Mouse (Mus musculus) CH12.LX (cell line): ENCODE results near the gene Thoc2. TPM values are rescaled to one million over a fixed set of nuclear protein-coding genes. Genes with fewer than 3 reads are reported as not detected.

ENCODE experiments used
- DNase-seq: peaks from one replicate; pipeline ENCODE4 v3.0.0-alpha.2; 2013; ENCODE audit errors: extremely low read depth
- H3K27ac ChIP-seq: 2 replicates; pipeline ENCODE4 v1.5.1; 2012; ENCODE audit warnings: low read depth, mild to moderate bottlenecking, control low read depth, moderate library complexity; ENCODE audit not compliant: insufficient read depth
- H3K27me3 ChIP-seq: replicated peaks from 2 replicates; pipeline ENCODE3; 2012; ENCODE audit warnings: inconsistent platforms
- H3K36me3 ChIP-seq, 2 experiments: replicated peaks in 1 of 2; 2 replicates each; pipeline versions ENCODE3 to v1.6.1; 2012; ENCODE audit warnings: inconsistent platforms in 1 of 2, low read length in 1 of 2, mild to moderate bottlenecking in 1 of 2, mixed read lengths in 1 of 2, moderate library complexity in 1 of 2; ENCODE audit not compliant: control insufficient read depth in 1 of 2, insufficient read depth in 1 of 2
- H3K4me1 ChIP-seq, 2 experiments: 2 replicates each; pipeline ENCODE4 v1.6.1; 2012; ENCODE audit warnings: inconsistent platforms in 1 of 2, moderate library complexity in 1 of 2; ENCODE audit not compliant: insufficient read depth in 2 of 2, control insufficient read depth in 1 of 2
- H3K4me2 ChIP-seq: 2 replicates; pipeline ENCODE4 v1.6.1; 2012; ENCODE audit warnings: low read depth, mild to moderate bottlenecking, control low read depth; ENCODE audit not compliant: poor library complexity, insufficient read depth, severe bottlenecking
- H3K4me3 ChIP-seq, 3 experiments: fragments of 150-350 bp in 1 of 3; sonication (generic) in 1 of 3; replicated peaks in 1 of 3; 2 replicates each; pipeline versions ENCODE3 to v1.5.1; 2011 to 2012; ENCODE audit warnings: low read depth in 2 of 3, low read length in 2 of 3, mild to moderate bottlenecking in 2 of 3, moderate library complexity in 2 of 3, control low read depth in 1 of 3, improper control_type of control experiment in 1 of 3, inconsistent platforms in 1 of 3, mixed read lengths in 1 of 3; ENCODE audit not compliant: poor library complexity in 1 of 3
- H3K79me2 ChIP-seq: replicated peaks from 2 replicates; pipeline ENCODE4 v1.6.1; 2012; ENCODE audit warnings: mild to moderate bottlenecking, moderate library complexity; ENCODE audit not compliant: control insufficient read depth, poor library complexity, insufficient read depth, severe bottlenecking; ENCODE audit errors: extremely low read depth
- H3K9ac ChIP-seq: 2 replicates; pipeline ENCODE4 v1.6.1; 2012; ENCODE audit warnings: low read depth, mild to moderate bottlenecking, control low read depth, moderate library complexity; ENCODE audit not compliant: insufficient read depth
- H3K9me3 ChIP-seq: replicated peaks from 2 replicates; pipeline ENCODE3; 2012; ENCODE audit warnings: low read length, inconsistent platforms, mixed read lengths
- BHLHE40 ChIP-seq: IDR thresholded peaks from 2 replicates; pipeline ENCODE4 v1.6.1; 2011; ENCODE audit warnings: mild to moderate bottlenecking, low read depth, low read length, improper control_type of control experiment
- CHD1 ChIP-seq: IDR thresholded peaks from 2 replicates; pipeline ENCODE4 v1.6.1; 2012; ENCODE audit warnings: low read depth, low read length, improper control_type of control experiment, inconsistent platforms
- CTCF ChIP-seq, 2 experiments: IDR thresholded peaks in 1 of 2; conservative IDR thresholded peaks in 1 of 2; 2 replicates each; pipeline ENCODE4 v1.5.1; 2011 to 2012; ENCODE audit warnings: low read depth in 2 of 2, low read length in 2 of 2, improper control_type of control experiment in 1 of 2, inconsistent platforms in 1 of 2, mild to moderate bottlenecking in 1 of 2, moderate library complexity in 1 of 2
- E2F4 ChIP-seq: IDR thresholded peaks from 2 replicates; pipeline ENCODE4 v1.6.1; 2011; ENCODE audit warnings: low read depth, low read length, improper control_type of control experiment; ENCODE audit not compliant: insufficient replicate concordance
- ELF1 ChIP-seq: IDR thresholded peaks from 2 replicates; pipeline ENCODE4 v1.6.1; 2014; ENCODE audit warnings: low read depth, mild to moderate bottlenecking, inconsistent platforms, low read length, improper control_type of control experiment
- ETS1 ChIP-seq: conservative IDR thresholded peaks from 2 replicates; pipeline ENCODE4 v1.6.1; 2012; ENCODE audit warnings: low read depth, mild to moderate bottlenecking, inconsistent platforms, low read length, improper control_type of control experiment, moderate library complexity
- GABPA ChIP-seq: IDR thresholded peaks from 2 replicates; pipeline ENCODE4 v1.6.1; 2012; ENCODE audit warnings: low read depth, low read length, improper control_type of control experiment, inconsistent platforms; ENCODE audit not compliant: insufficient replicate concordance
- HCFC1 ChIP-seq: IDR thresholded peaks from 2 replicates; pipeline ENCODE4 v1.6.1; 2012; ENCODE audit warnings: low read depth, mild to moderate bottlenecking, inconsistent platforms, low read length, improper control_type of control experiment
- JUN ChIP-seq: IDR thresholded peaks from 2 replicates; pipeline ENCODE4 v1.6.1; 2011; ENCODE audit warnings: low read depth, mild to moderate bottlenecking, low read length, improper control_type of control experiment, moderate library complexity; ENCODE audit not compliant: insufficient read depth
- KAT2A ChIP-seq: IDR thresholded peaks from 2 replicates; pipeline ENCODE4 v1.6.1; 2012; ENCODE audit warnings: low read length, improper control_type of control experiment, inconsistent platforms; ENCODE audit not compliant: insufficient replicate concordance
- MAX ChIP-seq: IDR thresholded peaks from 2 replicates; pipeline ENCODE4 v1.6.1; 2011; ENCODE audit warnings: low read length, improper control_type of control experiment
- MEF2A ChIP-seq: IDR thresholded peaks from 2 replicates; pipeline ENCODE4 v1.6.1; 2014; ENCODE audit warnings: low read depth, mild to moderate bottlenecking, inconsistent platforms, low read length, improper control_type of control experiment, borderline replicate concordance
- MXI1 ChIP-seq: IDR thresholded peaks from 2 replicates; pipeline ENCODE4 v1.6.1; 2011; ENCODE audit warnings: mild to moderate bottlenecking, low read depth, low read length, improper control_type of control experiment
- MYC ChIP-seq: IDR thresholded peaks from 2 replicates; pipeline ENCODE4 v1.6.1; 2011; ENCODE audit warnings: low read depth, mild to moderate bottlenecking, improper control_type of control experiment, low read length
- NELFE ChIP-seq: IDR thresholded peaks from 2 replicates; pipeline ENCODE4 v1.6.1; 2011; ENCODE audit warnings: low read depth, low read length, improper control_type of control experiment
- NRF1 ChIP-seq: IDR thresholded peaks from 2 replicates; pipeline ENCODE4 v1.6.1; 2014; ENCODE audit warnings: low read depth, mild to moderate bottlenecking, inconsistent platforms, low read length, improper control_type of control experiment, moderate library complexity
- PAX5 ChIP-seq: IDR thresholded peaks from 2 replicates; pipeline ENCODE4 v1.6.1; 2012; ENCODE audit warnings: low read length, inconsistent platforms, mixed read lengths
- POLR2A ChIP-seq: IDR thresholded peaks from 2 replicates; pipeline ENCODE4 v1.6.1; 2011; ENCODE audit warnings: low read depth, mild to moderate bottlenecking, improper control_type of control experiment, low read length
- POLR2AphosphoS2 ChIP-seq: IDR thresholded peaks from 2 replicates; pipeline ENCODE4 v1.6.1; 2011; ENCODE audit warnings: low read depth, low read length, improper control_type of control experiment
- RAD21 ChIP-seq: IDR thresholded peaks from 2 replicates; pipeline ENCODE4 v1.6.1; 2011; ENCODE audit warnings: low read depth, mild to moderate bottlenecking, low read length, improper control_type of control experiment, moderate library complexity
- SIN3A ChIP-seq: IDR thresholded peaks from 2 replicates; pipeline ENCODE4 v1.6.1; 2012; ENCODE audit warnings: low read length, improper control_type of control experiment, inconsistent platforms
- SMC3 ChIP-seq: IDR thresholded peaks from 2 replicates; pipeline ENCODE4 v1.6.1; 2011; ENCODE audit warnings: low read depth, low read length, improper control_type of control experiment
- TBP ChIP-seq: conservative IDR thresholded peaks from 2 replicates; pipeline ENCODE4 v1.6.1; 2011; ENCODE audit warnings: low read depth, low read length, improper control_type of control experiment
- UBTF ChIP-seq: IDR thresholded peaks from 2 replicates; pipeline ENCODE4 v1.6.1; 2012; ENCODE audit warnings: low read depth, mild to moderate bottlenecking, inconsistent platforms, low read length, improper control_type of control experiment, moderate library complexity
- USF1 ChIP-seq: IDR thresholded peaks from 2 replicates; pipeline ENCODE4 v1.6.1; 2014; ENCODE audit warnings: low read depth, mild to moderate bottlenecking, inconsistent platforms, low read length, improper control_type of control experiment
- USF2 ChIP-seq: conservative IDR thresholded peaks from 2 replicates; pipeline ENCODE4 v1.6.1; 2011; ENCODE audit warnings: low read depth, low read length, improper control_type of control experiment
- ZC3H11A ChIP-seq: IDR thresholded peaks from 2 replicates; pipeline ENCODE4 v1.6.1; 2012; ENCODE audit warnings: low read depth, mild to moderate bottlenecking, inconsistent platforms, low read length, improper control_type of control experiment
- ZKSCAN1 ChIP-seq: IDR thresholded peaks from 2 replicates; pipeline ENCODE4 v1.6.1; 2012; ENCODE audit warnings: low read depth, inconsistent platforms, low read length, improper control_type of control experiment, borderline replicate concordance
- ZMIZ1 ChIP-seq: IDR thresholded peaks from 2 replicates; pipeline ENCODE4 v1.6.1; 2012; ENCODE audit warnings: low read depth, mild to moderate bottlenecking, inconsistent platforms, low read length, improper control_type of control experiment
- dilution Hi-C: fragments of 300-500 bp; cut with MboI; formaldehyde crosslinking; loops from 2 replicates; pipeline ENCODE4 v1.14.3; 2020; ENCODE audit warnings: low sequenced_read_pairs; ENCODE audit not compliant: extremely low pct_unique_long_range_greater_than_20kb, extremely low pct_ligation_motif_present
- in situ Hi-C: fragments of 300-500 bp; cut with MboI; formaldehyde crosslinking; loops from 3 replicates; pipeline ENCODE4 v1.14.3; 2019; ENCODE audit warnings: low sequenced_read_pairs, low pct_ligation_motif_present, low pct_unique_long_range_greater_than_20kb, mixed read lengths
- polyA plus RNA-seq: library from polyadenylated mRNA; unstranded; fragments of >175 nt; gene quantifications from 2 replicates; pipeline ENCODE4 v1.2.1, GENCODE M21; 2012; ENCODE audit warnings: low read depth; ENCODE audit not compliant: insufficient read length
- total RNA-seq, 2 experiments: library from RNA; depleted of rRNA; stranded (reverse); fragments of 300-350 nt in 1 of 2; fragments of >200 nt in 1 of 2; gene quantifications; 2 replicates each; pipeline ENCODE4 v1.2.3; 2012 to 2014

Thoc2 gene
- total and polyA plus RNA-seq, 3 experiments: 23.0 to 77.1 (median 48.9) TPM

- no peaks in the 10 kb centered on the region; a peak in 1 of 4 replicates for H3K4me1 ChIP-seq
- no peak overlapping the region for H3K9ac ChIP-seq
- TF ChIP-seq ZKSCAN1 (no peak), MYC (no peak), MAX (0 out of 2 replicates have a peak, but pooled peaks have one; percentile 16), SIN3A (no peak), ZMIZ1 (0 out of 2 replicates have a peak, but pooled peaks have one; percentile 14), BHLHE40 (no peak), NELFE (peak; percentile 78; the same call in 1 of the 2 replicates), USF1 (no peak), RAD21 (no peak), E2F4 (no peak), POLR2AphosphoS2 (0 out of 2 replicates have a peak, but pooled peaks have one; percentile 47)
- H3K27ac ChIP-seq: no peak overlapping the region
- dilution Hi-C loops (no loop called here), in situ Hi-C loops (no loop called here)
- no peak for DNase-seq
- H3K4me2 ChIP-seq: peak overlapping the region; percentile 29; the same call in 1 of the 2 replicates
- H3K27me3 ChIP-seq: no peaks in the 10 kb centered on the region
- peaks cover 39% of the 10 kb centered on the region for H3K79me2 ChIP-seq
- no peaks in the 10 kb centered on the region for H3K9me3 ChIP-seq
- H3K4me3 ChIP-seq: peak overlapping the region; percentile 42 to 99 (median 68)
- H3K36me3 ChIP-seq: peaks cover 0 to 2% of the 10 kb centered on the region in 2 experiments
Measured at GRCm38 (mm10) chrX:41912061-41912401, 8.4 kb downstream of the Thoc2 start.

GRCm38 (mm10) chrX:41911390-41912060 is 8.9 kb downstream of the Thoc2 start:
- in situ Hi-C loops (no loop called here), dilution Hi-C loops (no loop called here)
- Histone ChIP-seq H3K9ac (peak overlapping the region; percentile 93), H3K79me2 (peaks cover 39% of the 10 kb centered on the region), H3K27ac (peak overlapping the region; percentile 75), H3K4me3 (peak overlapping the region; percentile 61 to 99 (median 68)), H3K9me3 (no peaks in the 10 kb centered on the region), H3K4me2 (peak overlapping the region; percentile 29; the same call in 1 of the 2 replicates), H3K27me3 (no peaks in the 10 kb centered on the region), H3K4me1 (peaks cover 0 to 2% of the 10 kb centered on the region in 2 experiments; a peak in 2 of 4 replicates), H3K36me3 (peaks cover 0 to 2% of the 10 kb centered on the region in 2 experiments)
- peak; percentile 81 for DNase-seq
- TF ChIP-seq MEF2A (no peak), POLR2A (peak; percentile 86), NELFE (no peak; the same call in 1 of the 2 replicates), CHD1 (no peak), MXI1 (no peak), RAD21 (no peak), MYC (no peak), ELF1 (peak; percentile 84), ZC3H11A (no peak), E2F4 (peak; percentile 57; the same call in 1 of the 2 replicates), POLR2AphosphoS2 (no peak), USF2 (no peak), KAT2A (peak; percentile 53; the same call in 1 of the 2 replicates), NRF1 (no peak; the same call in 1 of the 2 replicates), TBP (0 out of 2 replicates have a peak, but pooled peaks have one; percentile 31), SIN3A (0 out of 2 replicates have a peak, but pooled peaks have one; percentile 39), SMC3 (no peak), ZKSCAN1 (no peak), GABPA (no peak), CTCF (conservative IDR thresholded peaks at IDR 0.05 in 1 of 2, IDR thresholded peaks at IDR 0.05 in 1 of 2; ENCODE audit: low read depth in 2 of 2, low read length in 2 of 2) (no peak), MAX (no peak), UBTF (no peak), JUN (no peak), ZMIZ1 (peak; percentile 46; the same call in 1 of the 2 replicates), HCFC1 (peak; percentile 77), USF1 (no peak), ETS1 (no peak), PAX5 (no peak)
